Mouse (Mus musculus) stomach, embryonic 14.5 days (tissue): Measurements from ENCODE around the gene 1500009C09Rik. TPM values are rescaled to one million over a fixed set of nuclear protein-coding genes. Genes with fewer than 3 reads are reported as not detected.

Source experiments
- ATAC-seq: fragments of 200-750 bp; cut with Nextera tagmentation; 2 replicates; pipeline ENCODE4 v1.8.0; 2017; ENCODE audit warnings: low read depth, moderate TSS enrichment; ENCODE audit not compliant: insufficient number of reproducible peaks, insufficient read depth, low FRiP score
- H3K27ac ChIP-seq: fragments of 300-500 bp; sonication (generic); 2 replicates; pipeline ENCODE4 v1.5.1; 2014; ENCODE audit warnings: mild to moderate bottlenecking, low read length, moderate library complexity, mixed read lengths
- H3K27me3 ChIP-seq: fragments of 300-500 bp; sonication (generic); 2 replicates; pipeline ENCODE4 v1.6.1; 2014; ENCODE audit warnings: low read length, control low read depth, mixed read lengths; ENCODE audit not compliant: control insufficient read depth, insufficient read depth
- H3K36me3 ChIP-seq: fragments of 300-500 bp; sonication (generic); 2 replicates; pipeline ENCODE4 v1.6.1; 2014; ENCODE audit warnings: mild to moderate bottlenecking, control low read depth, low read length, moderate library complexity, mixed read lengths; ENCODE audit not compliant: control insufficient read depth, insufficient read depth
- H3K4me1 ChIP-seq: fragments of 300-500 bp; sonication (generic); 2 replicates; pipeline ENCODE4 v1.6.1; 2014; ENCODE audit warnings: low read length, control low read depth, mixed read lengths; ENCODE audit not compliant: control insufficient read depth, insufficient read depth
- H3K4me2 ChIP-seq: fragments of 300-500 bp; sonication (generic); replicated peaks from 2 replicates; pipeline ENCODE4 v1.6.1; 2014; ENCODE audit warnings: low read depth, low read length, control low read depth
- H3K4me3 ChIP-seq: fragments of 300-500 bp; sonication (generic); 2 replicates; pipeline ENCODE4 v1.5.1; 2014; ENCODE audit warnings: low read depth, low read length, control low read depth
- H3K9ac ChIP-seq: fragments of 300-500 bp; sonication (generic); replicated peaks from 2 replicates; pipeline ENCODE4 v1.6.1; 2014; ENCODE audit warnings: low read depth, mild to moderate bottlenecking, control low read depth, low read length, moderate library complexity, mixed read lengths
- H3K9me3 ChIP-seq: fragments of 300-500 bp; sonication (generic); 2 replicates; pipeline ENCODE4 v1.6.1; 2016; ENCODE audit warnings: low read depth, low read length, control low read depth; ENCODE audit not compliant: control insufficient read depth
- WGBS: fragments of 180-500 bp; shearing (Covaris S2); extraction: QIAGEN DNeasy Blood & Tissue Kit; methylation state at CpG from one replicate; pipeline ENCODE4 v1.1.7; 2014; 5-methylcytosine and 5-hydroxymethylcytosine counted together
- polyA plus RNA-seq: library from polyadenylated mRNA; unstranded; fragments of >200 nt; fragmentation: Nextera tagmentation; extraction: Ambion mirVana; gene quantifications from 2 replicates; pipeline ENCODE4 v1.2.1, GENCODE M21; 2014

1500009C09Rik gene
- polyA plus RNA-seq, 1 experiment from 2014 or later, result not detected

GRCm38 (mm10) chr15:82208307-82208706 lies 43.9 kb upstream of the 1500009C09Rik start:
- no peak overlapping the region for H3K4me2 ChIP-seq
- H3K9me3 ChIP-seq, result no peaks in the 10 kb centered on the region
- ATAC-seq, result no peak
- H3K27ac ChIP-seq, result no peak overlapping the region
- peaks cover 59% of the 10 kb centered on the region for H3K27me3 ChIP-seq
- H3K4me3 ChIP-seq, result no peak overlapping the region
- 79% methylated on average over 8 of the region's 8 CpGs for WGBS
- H3K4me1 ChIP-seq, result peaks cover 23% of the 10 kb centered on the region; the same call in 1 of the 2 replicates
- H3K9ac ChIP-seq, result no peak overlapping the region
- H3K36me3 ChIP-seq, result peaks cover 22% of the 10 kb centered on the region

GRCm38 (mm10) chr15:82209295-82210050 lies 42.7 kb upstream of the 1500009C09Rik start:
- WGBS, result 80% methylated on average over 13 of the region's 13 CpGs
- peaks cover 62% of the 10 kb centered on the region for H3K27me3 ChIP-seq
- no peak for ATAC-seq
- H3K4me1 ChIP-seq, result peaks cover 23% of the 10 kb centered on the region; the same call in 1 of the 2 replicates
- H3K4me3 ChIP-seq, result no peak overlapping the region
- no peak overlapping the region for H3K4me2 ChIP-seq
- peaks cover 14% of the 10 kb centered on the region for H3K36me3 ChIP-seq
- H3K27ac ChIP-seq, result no peak overlapping the region
- H3K9me3 ChIP-seq, result no peaks in the 10 kb centered on the region
- H3K9ac ChIP-seq, result no peak overlapping the region

- WGBS, result 45% methylated on average over 1 of the region's 1 CpGs
- Histone ChIP-seq H3K36me3 (peaks cover 6% of the 10 kb centered on the region; the same call in 1 of the 2 replicates), H3K27ac (no peak overlapping the region), H3K4me1 (peaks cover 22% of the 10 kb centered on the region; the same call in 1 of the 2 replicates), H3K27me3 (peaks cover 67% of the 10 kb centered on the region), H3K4me2 (no peak overlapping the region), H3K9ac (no peak overlapping the region), H3K4me3 (no peak overlapping the region), H3K9me3 (no peaks in the 10 kb centered on the region)
- no peak for ATAC-seq
Observed at GRCm38 (mm10) chr15:82210801-82211200, 41.4 kb upstream of the 1500009C09Rik start.

GRCm38 (mm10) chr15:82211281-82211680 lies 40.9 kb upstream of the 1500009C09Rik start:
- peaks cover 67% of the 10 kb centered on the region for H3K27me3 ChIP-seq
- H3K4me1 ChIP-seq, result peaks cover 17% of the 10 kb centered on the region; the same call in 1 of the 2 replicates
- WGBS, result 3% methylated on average over 11 of the region's 11 CpGs
- H3K4me3 ChIP-seq, result peak overlapping the region; percentile 42
- no peak overlapping the region for H3K27ac ChIP-seq
- no peaks in the 10 kb centered on the region for H3K9me3 ChIP-seq
- peaks cover 1% of the 10 kb centered on the region; the same call in 1 of the 2 replicates for H3K36me3 ChIP-seq
- no peak overlapping the region for H3K9ac ChIP-seq
- peak overlapping the region; percentile 85; the same call in 1 of the 2 replicates for H3K4me2 ChIP-seq
- ATAC-seq, result no peak

- Histone ChIP-seq H3K4me1 (peaks cover 12% of the 10 kb centered on the region; the same call in 1 of the 2 replicates), H3K27ac (no peak overlapping the region), H3K9ac (no peak overlapping the region), H3K36me3 (no peaks in the 10 kb centered on the region), H3K27me3 (peaks cover 60% of the 10 kb centered on the region), H3K4me2 (peak overlapping the region; percentile 85), H3K4me3 (peak overlapping the region; percentile 42), H3K9me3 (no peaks in the 10 kb centered on the region)
- ATAC-seq, result no peak; the same call in 1 of the 2 replicates
- WGBS, result under 1% methylated on average over 99 of the region's 112 CpGs
Observed at GRCm38 (mm10) chr15:82211911-82212751, 40.1 kb upstream of the 1500009C09Rik start.

GRCm38 (mm10) chr15:82212752-82213063 lies 39.5 kb upstream of the 1500009C09Rik start, which contains the start of gene Shisa8:
TSS of gene Shisa8 (minus strand) at chr15:82212815.
- Histone ChIP-seq H3K27me3 (peaks cover 54% of the 10 kb centered on the region), H3K9ac (no peak within 1 kb of the TSS), H3K4me2 (peak within 1 kb of the TSS; percentile 85), H3K27ac (no peak within 1 kb of the TSS), H3K4me3 (peak within 1 kb of the TSS; percentile 42), H3K9me3 (no peaks in the 10 kb centered on the region), H3K4me1 (peaks cover 12% of the 10 kb centered on the region; the same call in 1 of the 2 replicates), H3K36me3 (no peaks in the 10 kb centered on the region)
- no peak for ATAC-seq
- 2% methylated on average over 30 of the region's 34 CpGs for WGBS

- Histone ChIP-seq H3K9me3 (no peaks in the 10 kb centered on the region), H3K4me3 (0 out of 2 replicates have a peak overlapping the region, but pooled peaks have one; percentile 42), H3K27me3 (peaks cover 52% of the 10 kb centered on the region), H3K4me1 (peaks cover 12% of the 10 kb centered on the region; the same call in 1 of the 2 replicates), H3K4me2 (no peak overlapping the region), H3K36me3 (no peaks in the 10 kb centered on the region), H3K27ac (no peak overlapping the region), H3K9ac (no peak overlapping the region)
- 22% methylated on average over 4 of the region's 4 CpGs for WGBS
- no peak for ATAC-seq
Observed at GRCm38 (mm10) chr15:82213222-82213621, 39.0 kb upstream of the 1500009C09Rik start.

- H3K27ac ChIP-seq, result no peak overlapping the region
- no peak for ATAC-seq
Observed at GRCm38 (mm10) chr15:82215332-82216046, 36.7 kb upstream of the 1500009C09Rik start.

More at GRCm38 (mm10) chr15:82215332-82216046, 36.7 kb upstream of the 1500009C09Rik start:
- H3K36me3 ChIP-seq, result no peaks in the 10 kb centered on the region
- H3K4me1 ChIP-seq, result peaks cover 12% of the 10 kb centered on the region; the same call in 1 of the 2 replicates
- no peak overlapping the region for H3K4me3 ChIP-seq
- WGBS, result 34% methylated on average over 11 of the region's 11 CpGs
- peaks cover 41% of the 10 kb centered on the region for H3K27me3 ChIP-seq
- no peak overlapping the region for H3K9ac ChIP-seq
- H3K9me3 ChIP-seq, result no peaks in the 10 kb centered on the region
- no peak overlapping the region for H3K4me2 ChIP-seq
